Mouse (Mus musculus) liver, postnatal 0 days (tissue): ENCODE results near the gene Rnase4.

Experiments used
- CTCF ChIP-seq: sonication (generic); IDR thresholded peaks from 2 replicates; pipeline ENCODE4 v1.5.1; 2016; ENCODE audit warnings: antibody characterized with exemption, low read depth
- EP300 ChIP-seq: IDR thresholded peaks from 2 replicates; pipeline ENCODE4 v1.6.1; 2016; ENCODE audit warnings: antibody characterized with exemption, low read depth, mild to moderate bottlenecking

GRCm38 (mm10) chr14:51127648-51128258 lies 36.9 kb downstream of the Rnase4 start:
- TF ChIP-seq EP300 (no peak), CTCF (peak; percentile 25)
